Mouse (Mus musculus): ENCODE measurements around the gene Tmem214.

- TF ChIP-seq CTCF (IDR thresholded peaks at IDR 0.05; ENCODE audit: borderline replicate concordance, control insufficient read depth, extremely low read depth, insufficient read depth, low read length, poor library complexity) (no peak), POLR2A (IDR thresholded peaks at IDR 0.05; ENCODE audit: control insufficient read depth, extremely low read depth, insufficient read depth, low read length, poor library complexity) (no peak)
Observed at GRCm38 (mm10) chr5:30886209-30886608, 18.4 kb downstream of the Tmem214 start.
